Mouse (Mus musculus) lung, embryonic 15.5 days (tissue): ENCODE measurements around the gene Olfr556. TPM values are rescaled to one million over a fixed set of nuclear protein-coding genes. Genes with fewer than 3 reads are reported as not detected.

Experiments
- ATAC-seq: fragments of 200-750 bp; cut with Nextera tagmentation; 2 replicates; pipeline ENCODE4 v1.8.0; 2017; ENCODE audit warnings: moderate number of reproducible peaks, borderline replicate concordance; ENCODE audit not compliant: low FRiP score, low TSS enrichment; ENCODE audit errors: extremely low read depth
- H3K27ac ChIP-seq: fragments of 300-500 bp; sonication (generic); 2 replicates; pipeline ENCODE4 v1.5.1; 2015; ENCODE audit warnings: moderate library complexity, mild to moderate bottlenecking, inconsistent platforms
- H3K27me3 ChIP-seq: fragments of 300-500 bp; sonication (generic); 2 replicates; pipeline ENCODE4 v1.6.1; 2015; ENCODE audit warnings: inconsistent platforms
- H3K36me3 ChIP-seq: fragments of 300-500 bp; sonication (generic); 2 replicates; pipeline ENCODE4 v1.6.1; 2015; ENCODE audit warnings: inconsistent platforms
- H3K4me1 ChIP-seq: fragments of 300-500 bp; sonication (generic); 2 replicates; pipeline ENCODE4 v1.6.1; 2015; ENCODE audit warnings: inconsistent platforms
- H3K4me2 ChIP-seq: fragments of 300-500 bp; sonication (generic); 2 replicates; pipeline ENCODE4 v1.6.1; 2015; ENCODE audit warnings: inconsistent platforms, mild to moderate bottlenecking, moderate library complexity
- H3K4me3 ChIP-seq: fragments of 300-500 bp; sonication (generic); 2 replicates; pipeline ENCODE4 v1.5.1; 2015; ENCODE audit warnings: mild to moderate bottlenecking, inconsistent platforms
- H3K9ac ChIP-seq: fragments of 300-500 bp; sonication (generic); 2 replicates; pipeline ENCODE4 v1.6.1; 2015; ENCODE audit warnings: inconsistent platforms
- H3K9me3 ChIP-seq: fragments of 300-500 bp; sonication (generic); 2 replicates; pipeline ENCODE4 v1.6.1; 2016; ENCODE audit warnings: inconsistent platforms
- WGBS: fragments of 180-500 bp; shearing (Covaris S2); methylation state at CpG from one replicate; pipeline ENCODE4 v1.1.7; 2015; 5-methylcytosine and 5-hydroxymethylcytosine counted together
- polyA plus RNA-seq: library from polyadenylated mRNA; unstranded; fragments of >200 nt; fragmentation: Nextera tagmentation; extraction: Ambion mirVana; gene quantifications from 2 replicates; pipeline ENCODE4 v1.2.1, GENCODE M21; 2015

The Olfr556 gene
- polyA plus RNA-seq, 1 experiment from 2014 or later = not detected

DNA sequence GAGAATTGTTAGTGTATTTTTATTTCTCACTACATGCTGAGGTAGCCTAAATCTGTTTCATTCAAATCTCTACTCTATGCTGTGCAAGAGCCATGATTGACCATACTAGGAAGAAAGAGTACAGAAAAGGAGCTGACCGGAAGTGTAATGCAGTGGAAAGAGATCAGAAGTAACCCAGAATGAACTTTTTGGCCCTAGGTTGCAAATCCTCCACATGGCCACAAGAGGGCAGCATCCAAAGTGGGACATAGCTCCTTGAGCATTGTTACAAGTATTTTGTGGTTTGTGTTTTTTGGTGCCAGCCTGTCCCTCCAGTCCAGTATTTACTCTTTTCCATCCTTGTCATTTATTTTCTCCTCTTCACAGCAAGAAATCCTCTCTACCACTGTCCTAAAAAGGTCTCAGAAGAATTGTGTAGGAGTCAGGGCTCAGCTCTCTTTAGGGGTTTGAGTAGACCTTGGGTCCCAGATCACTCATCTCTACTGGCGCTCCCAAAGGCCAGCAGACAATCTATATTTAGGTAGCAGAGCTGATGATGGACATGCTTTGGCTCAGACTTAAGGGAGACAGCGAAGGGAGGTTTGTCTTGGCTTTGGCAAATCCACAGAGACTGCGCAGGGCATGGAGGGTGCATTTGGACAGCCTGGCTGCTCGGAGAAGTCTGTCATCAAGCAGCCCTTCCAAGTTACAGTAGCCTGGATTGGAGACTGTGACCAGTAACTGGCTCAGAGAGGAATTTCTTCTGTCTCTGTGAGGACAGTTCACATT, 30.8 kb downstream of the Olfr556 start, which contains the start of gene Olfr557:
TSS of gene Olfr557 (plus strand) at position 553 of the 768 bp plus-strand sequence.
- Histone ChIP-seq H3K4me2 (no peak within 1 kb of the TSS), H3K9ac (no peak within 1 kb of the TSS), H3K9me3 (no peaks in the 10 kb centered on the region), H3K27me3 (no peaks in the 10 kb centered on the region), H3K4me3 (no peak within 1 kb of the TSS), H3K36me3 (no peaks in the 10 kb centered on the region), H3K27ac (no peak within 1 kb of the TSS), H3K4me1 (no peaks in the 10 kb centered on the region)
- ATAC-seq = no peak
- WGBS = 73% methylated on average over 5 of the region's 5 CpGs

DNA sequence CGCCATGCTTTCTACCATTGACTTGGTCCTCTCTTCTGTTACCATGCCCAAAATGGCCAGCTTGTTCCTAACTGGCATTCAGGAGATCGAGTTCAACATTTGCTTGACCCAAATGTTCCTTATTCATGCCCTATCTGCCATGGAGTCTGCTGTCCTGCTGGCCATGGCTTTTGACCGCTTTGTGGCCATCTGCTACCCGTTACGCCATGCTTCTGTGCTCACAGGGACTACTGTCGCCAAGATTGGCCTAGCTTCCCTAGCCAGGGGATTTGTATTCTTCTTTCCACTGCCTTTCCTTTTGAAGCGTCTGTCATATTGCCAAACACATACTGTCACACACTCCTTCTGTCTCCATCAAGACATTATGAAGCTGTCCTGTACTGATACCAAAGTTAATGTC, 33.8 kb downstream of the Olfr556 start:
- Histone ChIP-seq H3K9ac (no peak overlapping the region), H3K27me3 (no peaks in the 10 kb centered on the region), H3K4me1 (no peaks in the 10 kb centered on the region), H3K9me3 (no peaks in the 10 kb centered on the region), H3K36me3 (no peaks in the 10 kb centered on the region), H3K4me3 (no peak overlapping the region), H3K27ac (no peak overlapping the region), H3K4me2 (no peak overlapping the region)
- ATAC-seq = no peak
- WGBS = 79% methylated on average over 7 of the region's 7 CpGs

DNA sequence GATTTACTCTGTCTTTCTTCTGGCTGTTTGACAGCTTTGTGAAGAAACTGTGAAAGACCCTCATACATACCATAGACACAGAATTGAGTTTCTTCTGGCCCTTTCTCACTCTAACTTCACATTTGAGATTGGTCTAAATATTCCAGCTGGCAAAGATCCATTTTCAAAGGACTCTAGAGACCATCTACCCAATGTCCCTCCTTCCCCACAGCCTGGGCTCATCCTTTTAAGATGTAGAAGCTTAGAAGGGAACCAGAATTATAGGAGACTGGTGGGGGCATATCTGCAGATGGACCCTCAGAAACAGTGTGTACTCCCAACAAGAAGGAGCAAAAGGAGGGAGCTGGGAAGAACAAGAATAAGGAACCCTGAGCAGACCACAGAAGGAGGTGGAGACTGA, 37.2 kb downstream of the Olfr556 start, which contains the start of gene Olfr558:
TSS of gene Olfr558 (plus strand) at position 301 of the 400 bp plus-strand sequence.
- no peaks in the 10 kb centered on the region for H3K36me3 ChIP-seq
- ATAC-seq = no peak
- no peak within 1 kb of the TSS for H3K4me3 ChIP-seq
- no peak within 1 kb of the TSS for H3K9ac ChIP-seq
- no peak within 1 kb of the TSS for H3K4me2 ChIP-seq
- H3K27ac ChIP-seq = no peak within 1 kb of the TSS
- no peaks in the 10 kb centered on the region for H3K9me3 ChIP-seq
- H3K27me3 ChIP-seq = no peaks in the 10 kb centered on the region
- H3K4me1 ChIP-seq = no peaks in the 10 kb centered on the region

DNA sequence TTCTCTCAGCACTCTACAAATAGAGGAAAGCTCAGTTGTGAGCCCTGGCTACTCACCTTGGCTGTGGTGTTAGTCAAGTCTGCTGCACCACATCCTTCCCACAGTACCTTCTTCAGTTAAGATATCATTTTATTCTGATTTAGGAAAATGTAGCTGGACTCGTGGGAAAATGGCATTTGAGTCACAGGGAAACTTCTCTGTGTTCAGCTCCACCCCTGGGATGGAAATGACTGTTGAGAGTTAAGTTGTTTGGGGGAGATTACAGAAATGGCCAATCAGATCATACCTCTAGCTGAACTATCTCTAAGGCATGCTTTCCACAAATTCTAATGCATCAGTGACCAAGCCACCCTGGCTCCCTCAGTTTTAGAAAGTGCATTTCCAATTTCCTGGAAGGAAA, 54.3 kb downstream of the Olfr556 start, which contains the start of gene Olfr33:
TSS of gene Olfr33 (minus strand) at position 101 of the 400 bp plus-strand sequence.
- H3K27ac ChIP-seq = no peak within 1 kb of the TSS
- H3K9me3 ChIP-seq = no peaks in the 10 kb centered on the region
- H3K4me3 ChIP-seq = no peak within 1 kb of the TSS
- no peaks in the 10 kb centered on the region for H3K27me3 ChIP-seq
- H3K36me3 ChIP-seq = no peaks in the 10 kb centered on the region
- H3K4me2 ChIP-seq = no peak within 1 kb of the TSS
- no peak for ATAC-seq
- WGBS = 44% methylated on average over 1 of the region's 1 CpGs
- H3K9ac ChIP-seq = no peak within 1 kb of the TSS
- no peaks in the 10 kb centered on the region for H3K4me1 ChIP-seq

Other genes starting within 250 kb of the Olfr556 start
- 179 and 180 TPM in 2 replicates for gene Rrm1, start 223.2 kb upstream of the Olfr556 start, polyA plus RNA-seq
- 0.17 and 0.31 TPM in 2 replicates for gene Olfr543, start 183.2 kb upstream of the Olfr556 start, polyA plus RNA-seq
- gene Olfr544, start 176.6 kb upstream of the Olfr556 start, polyA plus RNA-seq = 0.08 and 0.09 TPM in 2 replicates
- gene Olfr545, start 165.3 kb upstream of the Olfr556 start, polyA plus RNA-seq = not detected in 2 replicates
- not detected in 2 replicates for gene Olfr547, start 130.2 kb upstream of the Olfr556 start, polyA plus RNA-seq
- gene Olfr548-ps1, start 124.0 kb upstream of the Olfr556 start, polyA plus RNA-seq = not detected in 2 replicates
- gene Olfr549, start 115.0 kb upstream of the Olfr556 start, polyA plus RNA-seq = not detected in 2 replicates
- 0.26 and 1.1 TPM in 2 replicates for gene Trim21, start 99.4 kb upstream of the Olfr556 start, polyA plus RNA-seq
- gene Olfr550, start 93.5 kb upstream of the Olfr556 start, polyA plus RNA-seq = not detected in 2 replicates
- gene Olfr551, start 73.0 kb upstream of the Olfr556 start, polyA plus RNA-seq = not detected in 2 replicates
- gene Olfr552, start 67.1 kb upstream of the Olfr556 start, polyA plus RNA-seq = not detected in 2 replicates
- not detected in 2 replicates for gene Olfr553, start 46.7 kb upstream of the Olfr556 start, polyA plus RNA-seq
- not detected in 2 replicates for gene Olfr554, start 26.5 kb upstream of the Olfr556 start, polyA plus RNA-seq
- not detected in 2 replicates for gene Olfr555, start 6.1 kb upstream of the Olfr556 start, polyA plus RNA-seq
- gene Trim68, start 22.4 kb downstream of the Olfr556 start, polyA plus RNA-seq = 13.2 and 14.0 TPM in 2 replicates
- gene Olfr557, start 31.0 kb downstream of the Olfr556 start, polyA plus RNA-seq = not detected in 2 replicates
- gene Olfr558, start 37.3 kb downstream of the Olfr556 start, polyA plus RNA-seq = 0.28 and 0.49 TPM in 2 replicates
- gene Olfr33, start 54.2 kb downstream of the Olfr556 start, polyA plus RNA-seq = not detected in 2 replicates
- gene Olfr559, start 62.6 kb downstream of the Olfr556 start, polyA plus RNA-seq = not detected in 2 replicates
- 0.09 TPM in 1 of 2 replicates, not detected in the other for gene Olfr560, start 94.5 kb downstream of the Olfr556 start, polyA plus RNA-seq
- gene Olfr78, start 94.6 kb downstream of the Olfr556 start, polyA plus RNA-seq = 0.21 and 0.36 TPM in 2 replicates
- not detected in 2 replicates for gene Olfr561, start 106.3 kb downstream of the Olfr556 start, polyA plus RNA-seq
- not detected in 2 replicates for gene Olfr564, start 138.6 kb downstream of the Olfr556 start, polyA plus RNA-seq
- not detected in 2 replicates for gene Olfr566, start 193.9 kb downstream of the Olfr556 start, polyA plus RNA-seq
- not detected in 2 replicates for gene Olfr568, start 212.2 kb downstream of the Olfr556 start, polyA plus RNA-seq
- gene Olfr569, start 226.0 kb downstream of the Olfr556 start, polyA plus RNA-seq = not detected in 2 replicates
- gene Olfr570, start 229.7 kb downstream of the Olfr556 start, polyA plus RNA-seq = not detected in 2 replicates